Mouse (Mus musculus): ENCODE measurements at regions not wholly inside any gene's neighbourhood (a gene's known extent, or its start where the extent isn't known, plus 50 kb on each side); places are given as distances from the start of the nearest gene placed in this dataset.

DNA sequence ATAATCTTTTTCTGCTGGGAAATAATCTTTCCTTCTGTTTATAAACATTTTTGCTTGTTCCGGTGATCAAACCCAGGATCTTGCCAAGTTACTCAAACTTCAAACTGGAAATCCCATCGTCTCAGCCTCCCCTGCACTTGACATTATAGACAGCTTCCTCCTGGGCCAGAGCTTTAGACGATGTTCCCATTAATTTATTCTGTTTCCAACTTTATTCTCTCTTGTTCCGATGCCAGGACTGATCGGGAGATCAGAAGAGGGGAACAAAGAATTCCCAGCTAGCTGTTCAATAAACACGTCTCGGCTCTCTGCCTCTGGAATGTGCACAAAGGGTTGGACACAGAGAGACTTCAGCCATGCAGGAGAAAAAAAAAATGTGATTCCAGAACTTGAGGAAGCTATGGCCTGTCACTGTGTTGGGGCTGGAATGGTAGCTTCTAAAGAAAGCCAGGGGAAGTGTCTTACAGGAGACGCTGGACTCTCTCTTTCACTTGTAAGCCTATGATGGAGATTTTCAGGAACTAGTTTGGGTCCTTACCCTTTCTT, 281.5 kb upstream of the Hs6st1 start:
- no peak for DNase-seq

DNA sequence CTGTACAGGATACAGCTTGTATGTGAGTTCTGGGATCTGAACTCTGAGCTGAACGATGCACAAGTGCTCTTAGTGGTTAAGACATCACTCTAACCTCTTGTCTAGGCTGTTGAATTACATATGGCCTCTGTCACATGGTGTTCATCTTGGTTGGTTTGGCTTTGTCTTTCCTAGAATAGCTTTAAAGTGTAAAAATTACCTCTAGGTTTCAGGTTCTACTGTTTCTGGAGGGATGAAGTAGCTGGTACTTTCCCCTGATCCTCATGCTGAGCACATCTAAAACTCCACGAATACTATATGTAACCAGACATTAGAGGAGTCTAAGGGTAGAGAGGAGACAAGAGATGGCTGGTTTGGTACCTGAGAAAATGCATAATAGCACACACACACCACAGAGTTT, 271.1 kb upstream of the Hs6st1 start:
- DNase-seq, result no peak

- DNase-seq, result no peak
Observed at GRCm38 (mm10) chr1:35797526-35797925, 270.7 kb upstream of the Hs6st1 start.

GRCm38 (mm10) chr1:35805546-35805945, 262.7 kb upstream of the Hs6st1 start:
- no peak for DNase-seq

DNA sequence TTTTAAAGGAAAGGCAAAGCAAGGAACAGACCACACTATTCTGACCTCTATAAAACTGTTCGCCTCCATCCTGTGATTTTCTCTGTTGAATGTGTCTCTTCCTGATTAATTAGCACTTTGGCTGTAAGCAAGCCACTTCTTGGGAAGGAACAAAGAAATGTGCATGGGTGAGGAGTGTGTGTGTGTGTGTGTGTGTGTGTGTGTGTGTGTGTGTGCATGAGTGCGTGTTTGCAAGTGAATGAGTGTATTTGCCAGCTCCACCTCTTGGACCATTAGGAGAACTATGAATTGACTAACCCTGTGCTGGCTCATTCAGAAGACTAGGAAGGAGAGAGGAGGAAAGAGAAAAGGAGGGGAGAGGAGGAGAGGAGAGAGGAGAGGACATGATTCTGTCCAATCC, 261.9 kb upstream of the Hs6st1 start:
- no peak for DNase-seq

DNA sequence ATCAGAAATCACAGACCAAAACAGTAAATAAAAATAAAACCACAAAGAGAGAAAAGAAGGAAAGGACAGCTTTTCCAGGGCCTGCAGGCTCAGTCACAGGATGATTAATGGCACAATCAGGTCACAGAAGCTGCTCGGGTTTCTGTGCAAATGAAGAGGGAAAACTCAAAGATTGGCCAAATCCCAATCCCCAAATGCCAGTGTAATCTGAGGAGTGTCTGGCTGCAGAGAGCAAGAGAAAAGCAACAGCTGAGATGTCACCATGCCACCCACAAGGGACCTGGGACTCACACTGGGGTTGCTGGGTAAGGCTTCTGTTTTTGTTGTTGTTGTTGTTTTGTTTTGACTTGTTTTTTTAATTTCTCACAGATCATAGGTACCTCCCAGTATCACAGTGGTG, 261.5 kb upstream of the Hs6st1 start:
- peak in 1 of 2 experiments; percentile 8 for DNase-seq

GRCm38 (mm10) chr1:35808894-35809293, 259.3 kb upstream of the Hs6st1 start:
- DNase-seq, result no peak

DNA sequence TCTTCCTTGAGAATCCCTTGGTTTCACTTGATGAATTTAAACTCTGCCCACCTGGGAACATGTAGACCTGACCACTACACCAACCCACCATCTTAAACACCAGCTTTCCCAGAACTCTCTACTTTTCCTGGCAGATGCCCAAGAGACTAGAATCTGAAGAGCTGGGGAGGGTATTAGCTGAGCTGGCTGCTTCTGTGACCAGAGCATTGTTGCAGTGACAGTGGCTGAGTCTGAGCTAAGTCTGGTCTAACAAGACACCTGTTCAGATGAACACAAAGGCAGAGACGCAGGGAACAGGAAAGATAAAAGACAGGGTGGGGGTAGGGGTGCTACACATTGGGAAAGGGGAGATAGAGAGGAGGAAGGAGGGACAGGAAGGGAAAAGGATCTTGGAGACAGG, 258.9 kb upstream of the Hs6st1 start:
- DNase-seq, result no peak

DNA sequence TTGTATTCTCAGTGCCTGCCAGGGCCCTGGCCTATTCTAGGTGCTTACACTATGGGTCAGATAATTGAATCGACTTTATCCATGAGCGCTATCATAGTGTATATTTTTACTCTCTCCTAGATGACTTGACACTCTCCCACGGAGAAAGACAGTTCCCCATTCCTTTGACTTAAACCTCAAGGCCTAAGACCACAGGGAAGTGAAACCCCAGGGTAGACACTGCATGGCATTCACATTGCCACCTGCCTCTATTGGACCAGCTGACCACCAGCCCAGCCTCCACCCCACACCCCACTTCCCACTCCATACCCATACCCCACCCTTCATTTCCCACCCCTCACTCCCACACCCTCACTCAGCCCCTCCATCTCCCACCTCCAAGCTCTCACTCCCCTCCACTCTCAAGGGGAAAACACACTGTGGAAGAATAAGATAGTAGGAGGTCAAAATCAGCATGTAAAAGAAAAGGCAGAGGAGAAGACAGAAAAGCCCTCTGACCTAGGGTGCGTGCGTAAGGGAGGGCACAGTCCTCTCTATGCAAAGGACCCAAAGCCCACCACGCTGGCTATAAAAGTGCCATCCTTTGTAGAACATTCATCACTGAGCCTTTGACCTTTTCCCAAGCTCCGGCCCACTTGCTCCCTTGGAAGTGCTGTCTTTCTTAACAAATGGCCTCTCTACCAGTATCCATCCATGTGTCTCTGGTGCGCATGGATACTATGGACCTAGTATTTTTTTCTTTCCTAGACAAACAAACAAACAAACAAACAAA, 257.4 kb upstream of the Hs6st1 start:
- no peak for DNase-seq

DNA sequence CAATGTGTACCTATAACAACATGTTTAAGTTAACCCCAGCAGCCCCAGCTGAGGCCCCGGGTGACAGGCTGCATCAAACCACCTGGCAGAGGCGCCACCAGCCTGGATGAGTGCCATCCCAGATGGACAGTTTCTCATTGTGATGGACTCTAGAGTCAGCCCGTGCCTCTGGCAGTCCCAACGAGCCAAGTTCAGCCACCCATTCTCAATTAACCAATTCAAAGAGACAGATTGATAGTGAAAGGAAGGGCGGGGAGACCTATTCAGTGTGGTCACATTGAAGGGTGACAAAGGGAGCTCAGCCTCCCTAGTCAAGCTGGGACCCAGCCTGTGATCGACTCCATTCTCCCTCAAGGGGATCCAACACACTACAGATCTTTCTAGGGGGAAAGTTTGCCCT, 256.8 kb upstream of the Hs6st1 start:
- DNase-seq, result no peak

DNA sequence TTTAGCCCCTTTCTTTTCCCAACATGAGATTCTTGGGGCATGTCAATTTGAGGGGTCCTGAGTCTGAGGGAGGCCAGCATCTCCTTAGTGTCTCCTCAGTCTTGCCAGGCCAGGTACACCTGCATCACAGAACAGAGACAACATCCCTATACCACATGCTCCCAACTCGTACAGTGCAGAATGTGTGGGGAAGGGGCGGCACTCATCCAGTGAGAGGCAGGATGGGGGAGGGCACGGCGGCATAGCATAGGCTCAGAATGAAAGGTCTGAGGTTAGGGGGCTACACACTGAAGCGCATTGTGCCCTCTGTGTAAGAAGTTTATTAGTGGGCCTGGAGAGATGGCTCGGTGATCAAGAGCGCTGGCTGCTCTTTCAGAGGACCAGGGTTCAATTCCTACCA, 256.4 kb upstream of the Hs6st1 start:
- DNase-seq, result no peak

DNA sequence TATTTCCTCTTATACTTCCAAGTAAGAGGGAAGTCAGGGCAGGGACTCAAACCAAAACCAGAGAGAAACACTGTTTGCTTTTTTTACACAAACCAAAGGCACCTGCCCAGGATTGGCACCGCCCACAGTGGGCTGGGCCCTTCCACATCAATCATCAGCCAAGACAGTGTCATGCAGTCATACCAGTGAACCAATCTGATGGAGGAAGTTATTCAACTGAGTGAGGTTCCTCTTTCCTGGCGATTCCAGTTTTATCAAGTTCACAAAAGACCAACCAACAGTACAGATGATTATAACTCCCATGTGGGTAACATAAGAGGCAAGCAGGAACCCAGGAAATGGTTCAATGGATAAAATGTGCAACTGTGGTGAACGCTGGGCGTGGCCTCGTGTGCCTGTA, 254.6 kb upstream of the Hs6st1 start:
- no peak for DNase-seq

DNA sequence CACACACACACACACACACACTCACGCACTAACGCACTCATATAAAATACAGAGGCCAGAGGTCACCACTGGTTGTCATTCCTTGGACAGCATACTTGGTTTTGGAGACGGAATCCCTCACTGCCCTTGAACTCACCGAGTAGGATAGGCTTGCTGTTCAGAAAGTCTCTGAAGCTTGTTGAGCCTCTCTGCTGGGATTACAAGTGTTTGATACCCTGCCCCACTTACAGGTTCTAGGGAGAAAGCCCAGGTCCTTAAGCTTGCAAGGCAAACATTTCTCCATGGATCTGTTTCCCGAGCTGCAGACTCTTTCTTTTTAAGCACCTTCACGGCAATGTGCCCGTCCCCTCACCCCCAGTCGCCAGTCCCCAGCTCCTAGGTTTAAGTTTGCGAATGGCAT, 254.0 kb upstream of the Hs6st1 start:
- DNase-seq, result no peak

DNA sequence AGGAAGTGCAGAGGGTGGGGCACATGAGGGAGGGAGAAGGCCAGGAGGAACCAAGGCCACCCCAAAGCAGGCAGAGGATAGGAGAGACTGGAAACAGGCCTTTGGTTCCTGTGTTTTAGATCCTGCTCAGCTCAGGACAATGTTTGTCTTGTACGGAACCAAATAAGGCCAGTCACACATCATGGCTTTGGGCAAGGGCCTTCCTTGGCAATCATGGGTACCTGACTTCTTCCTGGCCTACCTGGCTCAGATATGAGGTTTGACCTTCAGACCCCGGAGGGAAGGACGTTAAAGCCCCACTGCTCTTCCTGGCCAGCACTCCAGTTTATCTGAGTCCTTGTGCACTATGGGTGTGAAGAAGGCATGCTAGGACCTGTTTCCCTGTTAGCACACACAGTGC, 253.4 kb upstream of the Hs6st1 start:
- DNase-seq, result no peak

DNA sequence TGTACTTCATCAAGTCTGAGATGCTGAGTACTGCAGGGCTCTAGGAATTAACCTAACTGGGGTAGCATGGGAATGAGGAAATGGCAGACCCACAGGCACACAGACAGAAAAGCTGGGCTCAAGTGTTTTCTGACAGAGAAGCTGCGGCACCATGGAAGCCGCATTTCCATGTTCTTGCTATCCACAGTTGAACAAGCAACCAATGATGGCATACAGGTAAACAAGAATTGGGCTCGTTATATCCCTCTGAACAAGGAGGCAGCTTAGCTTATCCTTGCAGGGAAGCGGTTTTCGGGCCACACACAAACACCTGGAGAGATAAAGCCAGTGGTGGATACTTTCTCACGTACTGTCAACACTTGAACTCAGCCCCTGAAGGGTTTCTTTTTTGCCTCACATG, 246.4 kb upstream of the Hs6st1 start:
- DNase-seq, result no peak

DNA sequence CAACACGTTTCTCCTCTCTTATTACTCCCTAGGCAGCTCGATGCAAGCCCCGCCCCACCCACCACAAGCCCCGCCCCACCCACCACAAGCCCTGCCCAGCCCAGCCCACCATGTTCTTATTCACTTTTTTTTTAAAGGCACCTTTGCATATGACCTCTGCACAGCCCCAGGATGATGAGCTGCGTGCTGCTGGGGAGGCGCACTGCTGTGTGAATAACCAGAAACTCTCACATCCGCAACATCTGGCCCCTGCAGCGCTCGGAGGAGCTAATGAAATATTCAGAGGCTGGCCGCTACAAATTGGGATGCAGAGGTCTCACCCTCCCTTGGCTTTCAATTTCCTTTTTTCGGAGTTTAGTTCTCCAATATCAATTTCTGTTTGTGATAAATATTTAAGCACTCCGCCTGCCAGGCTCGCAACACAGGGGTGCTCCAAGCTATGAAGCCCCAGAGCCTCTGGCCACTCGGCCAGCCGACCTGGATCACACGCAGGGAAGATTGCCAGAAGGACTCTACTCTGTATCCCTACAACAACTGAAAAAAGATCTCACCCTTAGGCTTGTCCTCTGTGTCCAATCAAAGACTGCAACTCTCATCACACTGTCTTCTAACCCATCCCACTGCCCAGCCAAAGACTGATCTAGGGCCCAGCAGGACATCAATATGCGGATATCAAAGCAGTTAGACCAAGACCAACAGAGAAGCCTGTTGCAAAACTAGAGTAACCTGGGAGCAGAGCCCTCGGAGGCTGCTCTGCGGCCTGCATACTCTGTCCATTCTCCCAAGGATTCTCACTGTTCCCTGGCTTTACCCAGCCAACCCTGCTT, 245.6 kb upstream of the Hs6st1 start:
- DNase-seq, result no peak

DNA sequence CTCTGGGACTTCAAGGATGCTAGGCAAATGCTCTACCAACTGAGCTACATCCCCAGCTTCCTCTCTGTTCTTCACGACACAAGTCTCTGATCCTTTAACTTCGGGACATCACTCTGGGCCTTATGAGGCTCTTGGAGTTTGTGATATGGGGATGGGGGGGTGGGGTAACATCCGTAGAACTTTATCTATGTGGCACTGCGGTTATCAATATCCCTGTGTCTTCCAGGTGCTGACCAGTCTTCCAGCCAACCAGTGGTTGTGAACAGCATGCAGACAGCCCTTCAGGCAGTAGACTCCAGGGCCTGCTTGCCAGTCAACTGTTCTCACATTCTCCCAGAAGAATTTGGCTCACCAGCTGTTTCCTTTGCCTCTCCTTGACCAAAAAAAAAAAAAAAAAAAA, 244.7 kb upstream of the Hs6st1 start:
- DNase-seq, result no peak

DNA sequence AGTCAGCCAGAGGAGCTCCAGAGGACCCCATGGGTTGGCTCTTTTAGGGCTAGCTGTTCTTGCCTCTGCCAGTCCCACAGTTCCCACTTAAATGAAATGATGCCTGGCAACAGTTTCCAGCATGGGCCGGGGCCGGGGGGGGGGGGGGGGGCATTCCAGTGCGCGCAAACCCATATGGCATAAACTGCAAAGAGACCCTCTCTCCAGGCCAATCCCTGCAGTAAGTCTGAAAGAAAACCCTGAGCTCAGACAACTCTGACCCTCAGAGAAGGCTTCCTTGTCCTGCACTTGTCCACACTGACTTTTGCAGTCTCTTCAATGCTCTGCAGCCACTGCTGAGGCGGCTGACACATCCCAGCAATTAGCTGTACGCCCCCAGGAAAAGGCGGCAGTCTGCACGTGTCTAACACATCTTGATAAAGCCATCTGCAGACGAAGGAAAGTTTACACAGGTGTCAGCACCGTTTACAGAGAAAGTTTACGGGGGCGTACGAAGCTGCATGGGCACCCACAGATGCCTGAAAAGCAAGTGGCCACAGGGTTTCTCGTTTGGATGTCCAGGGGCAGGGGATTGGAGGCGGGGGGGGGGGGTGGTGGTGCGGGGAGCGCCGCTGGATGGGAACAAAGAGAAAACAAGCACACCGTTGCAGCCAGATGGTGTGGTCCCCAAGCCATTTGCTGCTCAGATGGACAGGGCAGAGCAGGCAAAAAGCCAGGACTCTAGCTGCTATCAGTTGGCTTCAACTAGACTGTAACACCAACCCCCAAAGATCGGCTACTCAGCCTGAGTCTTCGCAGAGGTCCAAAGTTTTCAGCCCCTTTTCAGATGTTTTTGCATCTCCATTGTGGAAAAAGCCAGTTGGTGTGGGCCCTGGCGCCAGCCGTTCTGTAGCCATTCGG, 244.0 kb upstream of the Hs6st1 start:
- DNase-seq, result no peak

- DNase-seq, result no peak
Observed at GRCm38 (mm10) chr1:35825531-35825966, 242.7 kb upstream of the Hs6st1 start.

GRCm38 (mm10) chr1:35826575-35827114, 241.6 kb upstream of the Hs6st1 start:
- no peak for DNase-seq

- no peak for DNase-seq
Observed at GRCm38 (mm10) chr1:35827471-35827870, 240.7 kb upstream of the Hs6st1 start.

DNA sequence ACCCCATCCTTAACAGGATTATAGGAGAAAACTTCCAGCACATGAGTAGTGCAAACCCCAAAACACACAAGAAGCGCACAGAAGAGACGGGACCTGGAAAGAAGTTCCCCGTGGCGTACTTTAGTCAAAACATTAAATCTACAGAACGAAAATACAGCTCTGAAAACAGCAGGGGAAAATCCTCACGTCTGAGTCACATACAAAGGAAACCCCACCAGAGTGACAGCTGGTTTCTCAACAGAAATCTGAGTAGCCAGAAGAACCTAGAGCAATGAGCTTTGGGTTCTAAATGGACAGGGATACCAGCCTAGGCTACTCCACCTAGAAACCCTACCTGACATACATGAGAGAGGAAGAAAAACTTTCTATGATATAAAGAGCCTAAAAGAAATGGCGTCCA, 234.0 kb upstream of the Hs6st1 start:
- no peak for DNase-seq
